Mouse (Mus musculus) heart, embryonic 10.5 days (tissue): Measurements from ENCODE around the gene Uba1. TPM values are rescaled to one million over a fixed set of nuclear protein-coding genes. Genes with fewer than 3 reads are reported as not detected.
"Not testable (repeated sequence)": the region's sequence is repeated elsewhere in the genome, so short reads cannot be mapped to it uniquely, and the experiment has no call there.

Experiments
- DNase-seq: peaks from one replicate; pipeline ENCODE4 v3.0.0-alpha.2; 2017; ENCODE audit warnings: low spot score
- H3K27ac ChIP-seq: fragments of 300-500 bp; sonication (generic); 2 replicates; pipeline ENCODE4 v1.5.1; 2016; ENCODE audit warnings: mild to moderate bottlenecking
- H3K27me3 ChIP-seq: fragments of 300-500 bp; sonication (generic); 2 replicates; pipeline ENCODE4 v1.6.1; 2016; ENCODE audit warnings: mild to moderate bottlenecking; ENCODE audit not compliant: poor library complexity, insufficient read depth, severe bottlenecking
- H3K36me3 ChIP-seq: fragments of 300-500 bp; sonication (generic); 2 replicates; pipeline ENCODE4 v1.6.1; 2016; ENCODE audit warnings: mild to moderate bottlenecking, moderate library complexity
- H3K4me1 ChIP-seq: fragments of 300-500 bp; sonication (generic); 2 replicates; pipeline ENCODE4 v1.6.1; 2016; ENCODE audit warnings: mild to moderate bottlenecking
- H3K4me3 ChIP-seq: fragments of 300-500 bp; sonication (generic); 2 replicates; pipeline ENCODE4 v1.5.1; 2016; ENCODE audit warnings: mild to moderate bottlenecking, moderate library complexity
- H3K9me3 ChIP-seq: fragments of 300-500 bp; sonication (generic); 2 replicates; pipeline ENCODE4 v1.6.1; 2016; ENCODE audit warnings: mild to moderate bottlenecking, moderate library complexity
- WGBS: fragments of 180-500 bp; shearing (Covaris S2); methylation state at CpG from one replicate; pipeline ENCODE4 v1.1.7; 2016; 5-methylcytosine and 5-hydroxymethylcytosine counted together
- polyA plus RNA-seq: library from polyadenylated mRNA; unstranded; fragments of >200 nt; fragmentation: Nextera tagmentation; extraction: Ambion mirVana; gene quantifications from 2 replicates; pipeline ENCODE4 v1.2.1, GENCODE M21; 2016

The Uba1 gene
- polyA plus RNA-seq, 1 experiment from 2014 or later, result 202 TPM

DNA sequence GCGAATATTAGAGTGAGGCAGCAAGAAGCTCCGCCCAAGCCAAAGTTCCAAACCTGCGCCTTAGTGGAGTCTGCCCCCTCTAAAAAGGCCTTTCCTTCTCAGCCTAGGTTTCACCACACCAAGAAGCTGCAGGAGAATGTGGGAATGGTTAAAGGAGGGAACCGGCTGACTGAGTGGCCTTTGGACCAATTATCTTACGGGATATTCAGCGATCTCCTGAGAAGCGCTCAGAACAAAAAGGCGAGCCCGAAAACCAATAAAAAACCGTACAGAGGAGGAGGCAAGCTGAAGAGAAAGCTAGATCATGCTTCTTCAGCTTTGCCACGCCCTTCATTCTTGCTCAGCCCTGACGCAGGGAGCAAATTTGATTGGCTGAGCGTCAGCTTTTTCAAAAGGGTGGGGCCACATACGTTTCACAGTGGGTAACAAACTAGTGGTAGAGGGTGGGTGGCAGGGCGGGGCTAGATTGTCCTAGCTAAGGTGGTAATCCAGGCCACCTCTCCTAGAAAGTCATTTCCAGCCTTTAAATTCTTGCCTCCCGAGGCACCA is 29.5 kb downstream of the Uba1 start, which contains the start of gene Cdk16:
TSS of gene Cdk16 (plus strand) at position 436 of the 549 bp plus-strand sequence.
- Histone ChIP-seq H3K36me3 (peaks cover 10% of the 10 kb centered on the region), H3K27me3 (no peaks in the 10 kb centered on the region)
- WGBS, result 10% methylated on average over 16 of the region's 16 CpGs

DNA sequence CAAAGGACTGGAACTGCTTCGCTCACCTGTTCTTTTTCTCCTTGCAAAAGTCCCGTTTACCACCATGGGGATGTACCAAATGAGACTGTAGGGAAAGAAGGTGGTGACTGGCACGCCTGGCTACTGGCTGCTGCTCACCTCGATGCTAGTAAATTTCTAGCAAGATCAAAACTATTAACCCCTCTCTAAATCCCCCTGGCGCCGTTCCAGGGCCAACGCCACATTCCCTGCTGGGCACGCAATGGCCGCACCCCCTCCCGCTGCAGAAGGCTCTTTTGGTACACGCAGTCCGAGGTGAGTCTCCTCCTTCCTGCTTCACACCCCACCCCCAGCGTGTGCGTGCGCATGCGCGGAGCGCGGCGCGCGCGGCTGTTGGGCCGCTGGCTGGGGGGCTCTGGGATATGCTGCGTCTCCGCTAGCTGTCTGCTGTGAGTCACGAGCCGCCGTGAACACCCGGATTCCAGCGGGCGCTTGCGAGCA is 30.0 kb downstream of the Uba1 start:
- Histone ChIP-seq H3K27ac (peak overlapping the region; percentile 93), H3K36me3 (peaks cover 10% of the 10 kb centered on the region), H3K27me3 (no peaks in the 10 kb centered on the region), H3K4me3 (peak overlapping the region; percentile 70), H3K4me1 (no peaks in the 10 kb centered on the region), H3K9me3 (no peaks in the 10 kb centered on the region)
- DNase-seq, result peak; percentile 91
- 15% methylated on average over 23 of the region's 33 CpGs for WGBS

More for the DNA sequence above, 29.5 kb downstream of the Uba1 start, which contains the start of gene Cdk16:
- no peaks in the 10 kb centered on the region for H3K4me1 ChIP-seq
- H3K27ac ChIP-seq, result peak within 1 kb of the TSS; percentile 93
- no peaks in the 10 kb centered on the region for H3K9me3 ChIP-seq
- peak; percentile 93 for DNase-seq
- peak within 1 kb of the TSS; percentile 70 for H3K4me3 ChIP-seq

DNA sequence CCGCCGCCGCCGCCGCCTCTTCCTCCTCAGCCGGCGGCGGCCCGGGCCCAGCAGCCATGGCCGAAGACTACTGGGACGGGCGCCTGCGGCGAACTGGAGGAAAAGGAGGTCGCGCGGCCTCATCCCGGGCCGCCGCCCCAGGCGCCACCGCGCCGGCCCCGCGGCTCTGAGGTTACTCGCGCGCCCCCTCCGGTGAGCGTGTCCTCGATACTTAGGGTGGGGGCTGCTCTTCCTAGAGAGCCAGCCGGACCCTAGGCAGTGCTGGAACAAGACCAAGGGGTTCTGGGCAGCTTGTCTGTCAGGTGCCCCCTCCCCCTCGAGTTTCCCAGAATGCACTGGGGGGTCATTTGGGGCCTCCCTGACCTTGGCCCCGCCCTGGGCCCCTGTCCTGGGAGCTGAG is 30.5 kb downstream of the Uba1 start:
- Histone ChIP-seq H3K4me1 (no peaks in the 10 kb centered on the region), H3K27me3 (no peaks in the 10 kb centered on the region), H3K9me3 (no peaks in the 10 kb centered on the region), H3K27ac (peak overlapping the region; percentile 93), H3K36me3 (peaks cover 13% of the 10 kb centered on the region), H3K4me3 (peak overlapping the region; percentile 70)
- DNase-seq, result peak; percentile 82
- 21% methylated on average over 34 of the region's 35 CpGs for WGBS

DNA sequence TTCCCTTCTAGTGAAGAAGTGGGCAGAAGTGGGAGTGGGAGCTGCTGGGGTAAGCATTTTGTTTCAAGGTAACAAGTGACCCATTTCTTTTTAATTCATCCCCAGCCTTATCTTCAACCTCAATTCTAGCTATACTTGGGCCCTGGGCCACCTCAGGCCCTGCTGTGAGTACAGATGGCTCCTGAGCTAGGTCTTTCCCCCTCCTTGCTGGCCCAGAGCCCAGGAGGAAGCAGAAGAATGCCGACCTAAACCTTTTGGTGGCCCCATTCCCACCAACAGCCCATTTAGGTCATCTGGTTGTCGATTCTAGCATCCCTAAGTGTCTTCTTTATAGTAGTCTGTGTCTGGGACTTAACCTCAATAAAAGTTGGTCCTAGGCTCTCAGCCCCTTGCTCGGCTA is 33.4 kb downstream of the Uba1 start:
- Histone ChIP-seq H3K4me3 (no peak overlapping the region), H3K4me1 (no peaks in the 10 kb centered on the region), H3K27me3 (no peaks in the 10 kb centered on the region), H3K36me3 (peaks cover 39% of the 10 kb centered on the region), H3K9me3 (no peaks in the 10 kb centered on the region), H3K27ac (no peak overlapping the region)
- WGBS, result 74% methylated on average over 3 of the region's 3 CpGs
- no peak for DNase-seq

DNA sequence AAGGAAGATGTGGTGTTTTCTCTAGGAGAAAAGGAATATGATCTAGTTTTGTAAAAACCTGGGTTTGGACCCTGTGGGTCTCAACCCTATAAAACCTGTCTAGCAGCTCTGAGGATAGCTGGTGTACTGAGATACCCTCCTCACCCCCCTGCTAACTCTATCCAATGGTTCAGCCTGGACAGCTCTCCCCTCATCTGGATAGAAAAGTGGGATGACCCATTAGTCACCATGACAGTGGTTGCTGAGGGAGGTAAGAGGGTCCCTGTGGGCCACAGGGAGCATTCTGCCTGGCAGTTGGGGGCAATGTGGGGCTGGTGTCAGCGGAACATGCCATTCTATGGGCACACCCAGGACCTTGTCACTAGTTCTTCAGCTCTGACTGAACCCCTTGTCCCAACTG is 34.5 kb downstream of the Uba1 start:
- Histone ChIP-seq H3K27ac (no peak overlapping the region), H3K27me3 (no peaks in the 10 kb centered on the region), H3K36me3 (peaks cover 49% of the 10 kb centered on the region), H3K9me3 (no peaks in the 10 kb centered on the region), H3K4me3 (no peak overlapping the region), H3K4me1 (no peaks in the 10 kb centered on the region)
- no peak for DNase-seq
- WGBS, result 87% methylated on average over 1 of the region's 1 CpGs

DNA sequence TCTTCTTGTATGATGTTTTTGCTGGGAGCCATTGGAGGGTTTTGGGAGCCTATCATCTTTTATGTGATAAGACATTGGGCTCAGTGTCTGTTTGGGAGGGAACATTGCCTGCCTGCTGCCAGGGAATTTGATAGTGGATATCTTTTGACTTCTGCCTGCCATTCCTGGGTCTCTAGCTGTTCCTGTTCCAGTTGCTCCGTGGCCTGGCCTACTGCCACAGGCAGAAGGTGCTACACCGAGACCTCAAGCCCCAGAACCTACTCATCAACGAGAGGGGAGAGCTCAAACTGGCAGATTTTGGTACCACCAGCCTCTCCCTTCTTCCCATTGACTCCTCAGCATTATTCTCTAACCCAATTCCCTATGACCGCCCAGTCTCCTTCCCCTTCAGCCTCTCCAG is 37.7 kb downstream of the Uba1 start:
- no peak for DNase-seq
- H3K27ac ChIP-seq, result no peak overlapping the region
- no peaks in the 10 kb centered on the region for H3K4me1 ChIP-seq
- no peaks in the 10 kb centered on the region for H3K9me3 ChIP-seq
- peaks cover 69% of the 10 kb centered on the region for H3K36me3 ChIP-seq
- 81% methylated on average over 4 of the region's 4 CpGs for WGBS
- no peak overlapping the region for H3K4me3 ChIP-seq
- H3K27me3 ChIP-seq, result no peaks in the 10 kb centered on the region

DNA sequence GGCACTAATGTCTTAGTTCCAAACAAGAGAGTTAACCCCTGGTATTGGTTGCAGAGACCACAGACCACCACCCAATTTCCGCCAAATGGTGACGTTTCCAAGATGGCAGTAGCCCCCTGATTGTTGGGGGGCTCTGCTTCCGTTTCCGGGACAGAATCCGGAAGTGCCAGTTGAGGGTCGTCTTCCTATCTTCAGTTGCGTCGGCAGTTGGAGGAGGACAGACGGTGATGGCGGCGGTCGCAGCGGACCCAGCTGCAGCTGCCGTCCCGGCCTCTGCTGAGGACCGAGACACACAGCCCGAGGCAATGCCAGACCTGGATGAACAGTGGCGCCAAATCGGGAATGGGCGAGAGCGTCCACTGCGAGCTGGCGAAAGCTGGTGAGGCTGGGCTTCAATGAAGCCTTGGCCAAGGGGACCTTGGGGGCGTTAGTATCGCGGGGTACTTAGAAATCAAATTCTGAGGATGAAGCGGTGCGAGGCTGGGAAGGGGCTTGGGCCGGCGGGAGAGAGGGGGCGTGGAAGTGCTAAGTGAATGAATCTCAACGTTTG is 45.7 kb downstream of the Uba1 start, which contains the start of gene Usp11:
TSS of gene Usp11 (plus strand) at position 166 of the 550 bp plus-strand sequence.
- peak; percentile 76 for DNase-seq
- WGBS, result 15% methylated on average over 32 of the region's 32 CpGs
- peaks cover 11% of the 10 kb centered on the region for H3K36me3 ChIP-seq
- H3K4me3 ChIP-seq, result peak within 1 kb of the TSS; percentile 65
- H3K27me3 ChIP-seq, result no peaks in the 10 kb centered on the region
- H3K4me1 ChIP-seq, result no peaks in the 10 kb centered on the region
- H3K9me3 ChIP-seq, result no peaks in the 10 kb centered on the region
- H3K27ac ChIP-seq, result peak within 1 kb of the TSS; percentile 89

DNA sequence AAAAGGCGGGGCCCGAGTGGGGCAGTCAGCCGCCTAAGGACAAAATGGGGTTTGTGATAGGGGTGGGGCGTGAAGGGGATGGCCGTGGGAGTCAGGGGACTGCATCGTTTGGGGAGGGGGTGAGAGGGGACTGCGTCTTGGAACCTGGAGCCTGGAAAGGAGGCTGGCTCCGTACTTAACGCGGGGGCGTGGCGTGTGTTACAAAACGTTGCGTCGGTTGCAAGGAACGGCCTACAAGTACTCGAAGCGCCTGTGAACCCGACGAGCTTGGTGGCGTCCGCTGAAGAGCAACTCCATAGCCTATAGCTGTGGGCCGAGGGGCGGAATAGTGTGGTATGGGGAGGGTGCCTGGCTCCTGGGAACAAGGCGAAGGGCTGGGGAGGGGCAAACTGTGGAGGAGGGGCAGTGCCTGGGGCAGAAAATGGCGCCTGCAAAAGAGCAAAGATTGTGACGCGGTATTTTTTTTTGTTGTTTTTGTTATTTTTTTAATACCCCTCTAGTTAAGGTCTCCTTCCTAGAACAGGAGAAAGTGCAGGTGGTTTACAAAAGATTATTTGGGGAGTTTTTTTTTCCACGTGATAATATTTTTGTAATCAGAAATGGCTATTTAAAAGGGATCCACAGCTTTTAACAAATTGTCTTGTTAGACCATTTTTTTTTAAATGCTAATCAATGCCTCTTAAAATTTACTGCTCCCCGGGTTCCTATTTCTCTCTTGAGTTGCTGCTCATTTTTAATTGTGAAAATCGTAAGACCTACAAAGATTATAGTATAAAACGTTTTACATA is 46.4 kb downstream of the Uba1 start:
- H3K36me3 ChIP-seq, result peaks cover 4% of the 10 kb centered on the region
- WGBS, result 20% methylated on average over 31 of the region's 32 CpGs
- peak overlapping the region; percentile 89 for H3K27ac ChIP-seq
- no peaks in the 10 kb centered on the region for H3K4me1 ChIP-seq
- H3K4me3 ChIP-seq, result peak overlapping the region; percentile 65
- no peaks in the 10 kb centered on the region for H3K9me3 ChIP-seq
- DNase-seq, result peak; percentile 95
- no peaks in the 10 kb centered on the region for H3K27me3 ChIP-seq

DNA sequence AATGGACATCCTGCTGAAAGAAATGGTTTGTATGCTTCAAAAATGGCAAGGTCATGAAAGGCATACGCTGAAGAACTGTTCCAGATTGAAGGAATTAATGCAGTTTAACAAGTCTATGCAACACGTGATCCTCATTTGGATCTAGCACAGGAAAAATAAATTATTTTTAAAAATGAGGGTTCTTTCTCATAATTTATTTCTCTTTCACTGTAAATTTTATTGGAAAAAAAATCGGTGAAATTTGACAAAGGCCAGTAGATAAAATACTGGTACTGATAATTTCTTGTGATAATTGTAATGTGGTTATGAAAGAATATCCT is 46.9 kb downstream of the Uba1 start:
- Histone ChIP-seq H3K36me3 (no peaks in the 10 kb centered on the region), H3K27ac (peak overlapping the region; percentile 89), H3K27me3 (no peaks in the 10 kb centered on the region), H3K9me3 (no peaks in the 10 kb centered on the region), H3K4me1 (no peaks in the 10 kb centered on the region), H3K4me3 (peak overlapping the region; percentile 65)
- no peak for DNase-seq
- WGBS, result 32% methylated on average over 3 of the region's 3 CpGs

DNA sequence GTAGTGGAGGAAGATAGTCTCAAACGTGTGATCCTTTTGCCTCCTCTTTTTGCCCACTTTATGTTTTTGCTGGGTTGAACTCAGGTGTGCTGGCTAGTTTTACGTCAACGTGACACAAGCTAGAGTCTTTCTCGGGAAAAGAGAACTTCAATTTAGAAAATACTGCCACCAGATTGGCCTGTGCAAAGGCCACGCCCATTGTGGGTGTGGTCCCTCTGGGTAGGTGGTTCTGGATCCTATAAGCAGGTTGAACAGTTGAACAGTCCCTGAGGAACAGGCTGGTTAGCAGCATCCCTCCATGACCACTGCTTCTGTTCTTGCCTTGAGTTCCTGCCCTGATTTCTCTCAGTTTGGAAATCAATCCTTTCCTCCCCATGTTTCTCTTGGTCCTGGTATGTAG is 70.6 kb downstream of the Uba1 start:
- Histone ChIP-seq H3K9me3 (no peaks in the 10 kb centered on the region), H3K4me3 (no peak overlapping the region)
- 71% methylated on average over 5 of the region's 5 CpGs for WGBS

DNA sequence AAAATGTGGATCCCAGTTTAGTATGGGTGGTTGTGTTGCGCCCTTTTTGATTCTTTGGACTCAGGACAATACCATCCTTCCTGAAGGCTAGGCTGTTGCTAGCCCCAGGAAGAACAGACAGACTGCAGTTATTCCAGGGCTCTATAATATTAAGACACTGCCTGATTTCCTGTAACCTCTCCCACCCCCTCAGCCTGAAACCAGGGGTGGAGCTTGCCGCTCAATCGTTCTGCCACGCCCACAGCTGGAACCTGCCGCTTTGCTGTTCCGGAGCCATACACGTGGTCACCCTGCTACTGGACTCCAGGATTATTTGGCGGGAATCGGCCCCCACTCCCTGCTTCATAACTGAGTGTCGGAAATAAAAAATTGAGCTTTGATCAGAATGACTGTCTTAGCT is 71.9 kb downstream of the Uba1 start:
- H3K27ac ChIP-seq, DNase-seq, H3K36me3 ChIP-seq, H3K27me3 ChIP-seq, H3K9me3 ChIP-seq, H3K4me1 ChIP-seq, H3K4me3 ChIP-seq: not testable (repeated sequence)
- WGBS, result 40% methylated on average over 10 of the region's 10 CpGs

More for the DNA sequence above, 70.6 kb downstream of the Uba1 start:
- Histone ChIP-seq H3K36me3 (no peaks in the 10 kb centered on the region), H3K4me1 (no peaks in the 10 kb centered on the region), H3K27me3 (no peaks in the 10 kb centered on the region), H3K27ac (no peak overlapping the region)
- DNase-seq, result no peak
